Mouse (Mus musculus) adrenal gland (tissue): Measurements from ENCODE around the gene Slc4a4.

ENCODE experiments used
- intact Hi-C: fragments of 180-260 bp; cut with DNase I; formaldehyde crosslinking; loops from one replicate; pipeline ENCODE4 v1.15.1; 2025

Slc4a4 gene

DNA sequence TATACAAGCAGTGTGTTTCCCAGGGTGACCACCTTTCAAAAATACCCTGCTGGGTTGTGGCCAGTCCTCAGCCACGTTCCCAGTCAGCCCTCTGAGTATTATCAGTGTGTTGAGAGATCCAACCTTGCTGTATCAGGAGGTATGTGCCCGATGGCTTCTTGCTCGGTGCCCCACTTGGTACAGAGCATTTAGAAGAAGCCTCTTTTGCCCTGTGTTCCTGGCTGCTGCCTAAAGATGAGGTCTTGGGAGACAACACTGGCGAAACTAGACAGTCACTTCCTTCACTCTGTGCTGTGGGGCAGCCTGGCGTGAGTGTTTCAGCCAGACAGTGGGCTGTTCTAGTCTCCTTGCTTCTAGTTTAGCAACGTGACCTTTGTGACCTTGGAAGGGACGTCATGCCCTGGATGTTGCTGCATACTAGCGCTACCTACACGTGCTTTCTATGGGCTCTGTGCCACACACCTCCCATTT, 29.9 kb downstream of the Slc4a4 start:
- intact Hi-C loops: no loop called here

DNA sequence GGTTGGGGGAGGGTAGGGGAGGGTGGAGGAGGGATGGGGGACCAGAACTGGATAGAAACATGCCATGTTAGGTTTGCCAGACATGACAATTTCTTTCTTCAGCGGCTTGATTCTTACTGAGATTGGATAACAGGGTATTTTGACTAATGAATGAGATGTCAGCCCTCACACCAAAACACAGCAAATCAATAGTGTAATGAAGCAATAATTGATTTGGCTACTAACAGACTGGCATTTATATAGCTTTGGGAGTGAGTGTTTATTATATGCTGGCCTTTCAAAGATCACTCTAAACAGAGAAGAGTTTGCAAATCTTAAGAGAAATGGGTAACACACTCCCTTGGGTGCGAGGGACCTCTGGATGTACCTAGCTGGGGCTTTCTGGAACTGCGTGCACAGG, 30.6 kb downstream of the Slc4a4 start:
- intact Hi-C loops: no loop called here

DNA sequence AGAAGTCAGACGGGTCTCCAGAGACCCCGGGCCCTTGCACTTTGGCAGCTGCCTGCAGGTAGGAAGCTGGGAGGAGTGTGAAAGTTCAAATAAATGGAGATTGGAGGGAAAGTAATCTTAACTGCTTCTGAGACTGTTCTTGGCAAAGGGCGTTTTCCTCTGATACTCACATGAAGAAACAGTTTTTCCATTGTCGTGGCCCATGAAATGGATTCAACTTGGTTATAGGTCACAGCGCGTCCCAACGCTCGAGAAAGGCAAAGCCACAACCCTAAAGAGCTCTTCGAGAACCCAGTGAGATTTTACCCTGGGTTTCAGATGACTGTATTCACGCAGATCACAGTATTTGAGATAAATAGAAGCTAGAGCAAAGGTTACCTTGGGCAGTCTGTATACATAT, 31.0 kb downstream of the Slc4a4 start:
- intact Hi-C loops: no loop called here

DNA sequence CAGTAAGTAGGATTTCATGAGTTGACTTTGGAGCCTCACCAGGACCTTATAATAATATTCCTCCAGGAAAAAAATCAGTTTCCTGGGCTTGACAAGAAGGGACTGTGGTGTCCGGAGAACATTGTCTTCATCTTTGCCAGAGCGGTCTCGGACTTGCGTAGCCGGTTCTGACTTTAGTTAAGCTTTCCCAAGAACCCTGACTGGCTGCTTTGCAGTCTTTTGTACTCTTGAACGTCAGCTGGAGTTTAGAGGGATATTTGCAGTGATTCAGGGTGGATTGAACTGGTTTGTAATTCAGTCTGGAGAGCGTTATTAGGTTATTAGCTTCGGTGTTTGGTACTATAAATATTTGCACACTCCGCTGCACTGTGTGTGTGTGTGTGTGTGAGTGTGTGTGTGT, 31.9 kb downstream of the Slc4a4 start:
- intact Hi-C loops: no loop called here

DNA sequence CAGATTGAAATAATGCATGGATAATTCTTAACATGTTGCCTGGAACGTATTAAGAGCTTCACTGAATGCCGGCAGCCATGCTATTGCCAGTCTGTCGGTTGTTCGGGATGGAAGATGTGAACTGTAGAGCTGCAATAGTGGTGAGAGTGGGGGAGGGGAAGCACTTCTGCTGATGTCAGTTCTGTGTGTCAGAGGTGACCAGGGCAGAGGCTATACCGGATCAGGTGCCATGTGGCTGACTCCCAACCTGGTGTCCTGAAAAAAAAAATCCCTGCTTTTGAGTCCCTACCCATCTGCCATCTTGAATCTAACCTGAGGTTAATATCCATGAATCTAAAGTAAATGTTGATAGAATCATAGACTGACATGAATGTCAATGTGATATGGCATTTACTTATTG, 39.0 kb downstream of the Slc4a4 start:
- intact Hi-C loops: loop anchor here (5.0 to 10.0 kb wide), 2 partner anchors 209 to 297 kb away; no protein-coding TSS in a partner anchor

DNA sequence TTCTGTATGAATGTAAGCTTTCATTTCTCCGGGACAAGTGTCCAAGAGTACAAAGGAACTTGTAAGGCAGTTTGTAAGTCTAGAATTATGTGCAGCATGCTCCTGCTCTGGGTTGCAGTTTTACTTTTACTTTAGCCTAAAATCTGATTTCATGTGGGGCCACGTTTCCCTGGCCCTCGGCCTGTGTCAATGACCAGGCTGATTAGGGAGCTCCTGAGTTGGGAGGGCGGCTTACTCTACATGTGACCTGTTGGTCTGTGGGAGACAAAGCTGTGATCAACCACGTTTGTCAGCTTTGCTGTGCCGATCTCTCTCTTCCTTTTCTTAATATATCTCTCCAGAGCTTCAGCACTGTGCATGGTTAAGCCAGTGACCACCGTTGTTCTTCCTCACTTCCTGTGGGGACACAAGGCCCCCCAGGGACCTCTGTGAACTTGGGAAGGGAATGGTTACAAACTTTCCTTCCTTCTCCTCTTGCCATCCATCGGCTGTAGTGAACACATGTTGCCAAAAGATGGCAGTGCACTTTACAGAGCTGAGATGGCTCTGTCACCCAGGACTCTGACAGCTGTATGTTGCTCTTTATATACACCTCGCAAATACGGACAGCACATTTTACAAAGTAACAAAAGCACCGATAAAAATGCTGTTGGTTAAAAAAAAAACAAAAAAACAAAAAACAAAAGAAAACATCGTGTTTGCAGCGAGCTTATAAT, 41.7 kb downstream of the Slc4a4 start:
- intact Hi-C loops: loop anchor here (2.0 to 10.0 kb wide), 3 partner anchors 206 to 456 kb away; no protein-coding TSS in a partner anchor

DNA sequence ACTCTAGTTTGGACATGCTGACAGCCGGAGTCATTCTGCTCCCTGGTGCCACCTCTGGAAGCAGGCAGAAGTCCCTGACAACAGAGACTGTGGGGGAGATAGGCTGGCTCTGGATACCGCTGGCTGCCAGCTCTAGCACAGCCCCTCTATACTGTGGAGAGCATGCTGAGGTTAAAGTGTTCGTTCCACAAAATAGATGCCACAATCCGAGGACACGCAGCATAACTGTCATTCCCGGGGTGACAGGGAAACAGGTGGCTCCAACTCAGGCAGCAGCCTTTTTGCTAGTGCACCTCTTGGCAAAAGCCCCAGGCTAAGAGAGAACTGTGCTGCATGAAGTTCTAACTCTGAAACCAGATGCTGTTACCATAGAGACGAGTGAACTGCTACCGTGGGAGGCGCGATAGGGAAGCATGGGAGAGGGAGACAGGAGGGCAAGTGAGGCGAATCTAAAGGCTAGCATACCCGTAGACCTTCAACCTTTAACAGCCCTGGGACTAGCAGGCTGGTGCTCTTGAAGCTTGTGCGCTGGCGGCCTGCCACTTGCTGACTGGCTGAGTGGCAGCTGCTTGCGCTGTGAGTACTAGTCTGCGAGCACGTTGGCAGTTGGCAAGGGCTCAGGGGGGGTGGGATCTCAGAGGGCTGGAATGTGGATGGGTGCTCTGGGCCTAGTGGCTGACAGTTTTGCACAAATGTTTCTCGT, 42.9 kb downstream of the Slc4a4 start:
- intact Hi-C loops: loop anchor here (2.0 to 10.0 kb wide), 3 partner anchors 205 to 455 kb away; no protein-coding TSS in a partner anchor

DNA sequence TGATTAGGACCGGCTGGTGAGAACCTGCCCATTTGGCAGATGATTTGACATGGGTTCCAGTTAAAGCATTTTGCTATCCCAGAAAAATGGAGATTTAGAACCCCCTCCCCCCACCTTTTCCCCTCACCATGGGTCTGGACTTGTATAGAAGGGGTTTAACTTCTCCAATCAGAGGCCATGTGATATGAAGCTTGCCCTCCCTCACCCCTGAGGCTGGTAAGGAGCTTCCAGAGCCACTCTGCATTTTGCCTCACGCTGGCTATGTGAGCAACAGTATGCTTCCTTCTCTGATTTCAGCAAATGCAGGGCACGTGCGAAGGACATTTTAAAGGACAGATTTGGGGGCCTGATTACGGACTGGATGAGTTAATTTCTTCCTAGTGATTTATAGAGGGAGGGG, 43.5 kb downstream of the Slc4a4 start:
- intact Hi-C loops: no loop called here

DNA sequence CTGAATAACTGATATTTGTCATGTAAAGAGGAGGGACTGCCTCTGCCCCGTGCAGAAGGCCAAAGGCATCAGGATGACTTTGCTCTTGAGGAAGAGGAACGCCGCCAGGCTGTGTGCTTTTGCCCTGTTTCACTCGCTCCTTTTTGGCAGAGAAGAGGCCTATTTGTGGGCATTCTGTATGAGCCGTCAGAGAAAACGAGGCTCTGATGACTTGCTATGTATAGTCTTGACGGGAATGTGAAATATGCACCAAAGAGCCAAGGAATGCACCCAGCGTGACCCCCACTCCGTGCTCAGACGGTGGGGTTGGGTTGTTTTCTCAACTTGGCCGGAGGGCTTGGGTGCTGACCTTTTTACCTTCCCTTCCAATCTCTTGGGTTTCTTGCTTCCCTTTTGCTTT, 44.0 kb downstream of the Slc4a4 start:
- intact Hi-C loops: no loop called here

DNA sequence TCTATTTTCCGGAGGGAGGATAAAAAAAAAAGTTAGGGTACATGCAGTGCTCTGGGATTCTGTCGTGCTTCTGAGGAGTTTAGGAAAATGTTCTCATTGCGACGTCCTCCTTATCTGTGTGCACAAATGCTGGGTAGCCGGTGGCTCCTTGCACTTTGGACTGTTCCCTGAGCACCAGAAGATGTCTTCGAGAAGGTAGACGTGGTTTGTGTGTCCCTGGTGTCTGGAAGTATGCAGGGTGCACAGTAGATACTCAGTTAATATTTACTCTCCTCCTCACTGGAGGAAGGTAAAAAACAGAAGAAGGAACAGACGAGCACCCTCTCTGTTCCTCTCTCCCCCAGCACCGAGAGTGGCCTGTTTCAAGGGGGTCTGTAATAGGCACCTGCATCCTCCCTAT, 44.6 kb downstream of the Slc4a4 start:
- intact Hi-C loops: no loop called here

DNA sequence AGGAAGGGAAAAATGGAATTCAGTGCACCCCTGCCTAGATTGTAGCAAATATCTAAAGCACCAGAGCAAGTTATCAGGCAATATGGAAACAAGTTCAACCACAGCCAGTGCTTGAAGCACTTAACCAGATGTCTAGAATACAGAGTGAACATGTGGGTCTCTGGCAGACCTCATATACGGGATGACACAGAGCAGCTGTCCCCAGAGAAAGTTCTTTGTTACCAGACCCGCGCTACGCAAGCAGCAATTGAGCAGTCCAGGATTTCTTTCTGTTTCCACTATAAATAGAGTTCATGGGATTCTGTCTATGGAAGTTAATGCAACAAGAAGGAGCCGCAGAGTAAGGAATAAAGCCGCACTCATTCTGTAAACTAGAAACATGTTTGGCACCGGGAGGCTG, 46.8 kb downstream of the Slc4a4 start:
- intact Hi-C loops: no loop called here

DNA sequence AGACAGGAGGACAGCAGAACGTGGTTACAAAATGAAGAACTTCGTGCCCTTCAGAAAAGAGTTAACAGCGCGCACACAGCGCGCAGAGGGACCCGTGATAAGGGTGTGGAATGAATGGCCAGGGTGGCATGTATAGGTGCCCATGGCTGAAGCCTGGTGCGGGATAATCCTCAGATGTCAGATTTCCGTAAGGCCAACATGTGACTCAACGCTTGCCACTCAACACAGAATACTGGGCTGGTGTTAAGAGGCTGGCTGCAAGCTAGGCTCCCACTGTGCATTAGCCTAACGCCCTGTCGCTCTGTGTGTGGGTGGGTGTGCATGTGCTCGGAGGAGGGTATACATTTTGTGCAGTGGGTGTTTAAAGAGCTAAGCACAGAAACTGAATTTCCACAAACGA, 47.3 kb downstream of the Slc4a4 start:
- intact Hi-C loops: no loop called here

DNA sequence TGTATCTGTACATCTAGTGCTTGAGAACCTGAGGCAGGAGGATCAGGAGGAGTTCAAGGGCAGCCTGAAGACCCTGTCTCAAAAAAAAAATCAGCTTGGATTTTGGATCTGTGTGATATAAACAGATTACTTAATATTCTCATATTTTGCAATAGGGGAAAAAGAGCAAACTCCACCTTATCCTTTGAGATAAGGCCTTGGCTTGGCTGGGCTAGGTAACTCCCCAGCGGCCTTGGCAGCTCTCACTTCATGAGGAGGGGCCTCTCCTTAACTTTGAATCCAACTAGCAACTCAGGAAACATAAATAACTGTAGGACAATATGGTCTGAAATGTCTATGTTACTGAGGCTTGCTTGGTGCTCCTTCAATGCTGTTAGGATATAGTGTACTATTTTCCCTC, 51.6 kb downstream of the Slc4a4 start:
- intact Hi-C loops: no loop called here

DNA sequence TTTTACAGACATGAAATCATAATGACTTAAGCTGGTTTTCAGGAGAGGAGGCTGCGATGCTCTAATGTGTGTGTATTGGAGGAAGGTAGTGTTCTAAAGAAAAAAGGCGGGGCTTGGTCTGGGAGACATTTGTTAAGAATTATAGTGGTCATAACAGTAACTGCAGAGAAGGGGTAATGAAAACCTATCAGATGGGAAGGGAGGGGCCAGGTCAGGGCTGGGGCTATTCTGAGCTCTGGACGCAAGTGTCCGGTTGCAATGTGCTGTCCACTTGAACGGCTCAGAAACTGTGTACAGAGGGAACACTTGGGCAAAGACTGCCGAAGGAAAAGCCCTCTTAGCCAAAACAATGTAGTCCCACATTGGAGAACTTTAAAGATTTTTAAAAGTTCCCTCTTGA, 52.5 kb downstream of the Slc4a4 start:
- intact Hi-C loops: no loop called here

DNA sequence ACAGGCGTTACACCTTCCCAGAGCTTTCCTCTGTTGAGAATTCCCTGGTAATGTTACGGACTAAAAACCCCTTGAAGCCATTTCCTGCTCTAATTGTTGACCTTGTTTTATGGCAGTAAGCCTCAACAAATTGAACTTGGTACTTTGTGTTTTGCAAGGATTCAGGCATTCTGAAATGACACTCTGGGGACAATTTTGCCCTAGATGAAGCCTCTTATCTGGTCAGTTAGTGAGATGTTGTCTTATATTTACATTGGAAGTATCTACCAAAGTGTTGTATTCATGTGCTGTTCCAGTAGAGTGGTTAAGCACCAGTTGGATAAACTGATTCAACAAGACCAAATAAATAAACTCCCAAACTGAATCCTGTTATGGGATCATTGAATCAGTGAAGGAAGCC, 53.2 kb downstream of the Slc4a4 start:
- intact Hi-C loops: no loop called here

DNA sequence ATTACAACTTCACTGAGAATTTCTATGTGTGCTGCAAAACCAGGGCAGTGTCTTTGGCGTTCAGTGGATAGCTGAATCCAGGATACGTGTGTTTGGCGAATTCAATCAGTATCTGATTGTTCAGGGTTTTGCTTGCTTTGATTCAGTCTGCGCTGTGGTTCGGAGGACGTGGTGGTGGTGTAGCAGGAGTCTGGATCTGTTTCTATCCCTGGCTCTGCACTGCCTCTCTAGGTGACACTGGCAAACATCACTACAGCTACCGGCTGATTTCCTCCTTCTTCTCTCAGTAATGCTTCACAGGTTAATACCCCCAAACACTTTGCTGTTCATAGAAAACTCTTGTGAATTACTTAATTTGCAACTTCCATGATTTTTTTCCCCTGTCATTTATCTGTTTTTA, 55.3 kb downstream of the Slc4a4 start:
- intact Hi-C loops: no loop called here

DNA sequence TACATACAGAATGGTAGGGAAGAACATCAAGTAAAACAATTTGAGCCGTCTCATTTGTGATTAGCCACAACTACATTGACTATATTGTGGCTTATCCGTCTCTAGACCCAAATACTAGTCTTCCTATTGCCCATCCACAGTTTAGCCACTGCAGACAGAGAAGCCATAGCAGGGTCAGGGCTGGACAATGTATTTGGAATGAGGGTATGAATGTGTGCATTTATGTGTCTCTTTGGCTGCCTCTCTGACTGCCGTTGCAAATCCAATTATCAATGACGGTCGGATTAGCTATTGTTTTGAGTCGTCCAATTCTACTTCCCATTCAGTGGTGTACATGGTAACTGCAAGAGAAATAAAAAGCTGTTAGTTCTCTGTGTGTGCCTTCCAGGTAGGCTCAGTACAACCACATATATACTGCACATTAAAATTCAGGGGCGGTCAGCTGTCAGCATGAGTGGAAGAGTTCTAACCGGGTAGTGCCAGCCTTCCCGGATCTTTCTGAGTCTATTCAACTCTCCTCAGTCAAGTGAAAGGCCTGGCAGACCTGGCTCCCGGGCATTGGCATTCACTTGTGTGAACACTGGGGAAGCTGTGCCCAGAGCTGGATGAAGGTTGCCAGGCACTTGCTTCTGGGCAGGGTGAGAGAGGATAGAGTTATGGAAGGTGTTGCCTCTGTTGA, 59.2 kb downstream of the Slc4a4 start:
- intact Hi-C loops: no loop called here

DNA sequence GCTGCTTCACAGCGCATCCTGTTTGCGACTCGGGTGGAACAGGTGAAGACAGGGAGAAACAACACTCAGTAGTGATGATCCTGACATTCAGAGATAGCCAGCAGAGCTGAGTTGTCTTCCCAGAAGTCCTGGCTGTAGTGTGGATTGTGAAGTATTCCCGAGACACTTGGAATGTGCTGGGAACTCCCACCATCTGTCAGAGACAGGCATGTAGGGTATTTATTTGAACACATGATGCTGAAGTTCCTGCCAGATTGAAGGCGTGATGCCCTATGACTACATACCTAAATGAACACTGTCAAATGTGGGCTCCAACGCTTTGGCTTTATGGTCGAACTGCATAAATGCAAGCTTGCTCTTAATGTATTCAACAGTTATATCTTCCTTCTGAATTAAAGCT, 63.7 kb downstream of the Slc4a4 start:
- intact Hi-C loops: no loop called here

DNA sequence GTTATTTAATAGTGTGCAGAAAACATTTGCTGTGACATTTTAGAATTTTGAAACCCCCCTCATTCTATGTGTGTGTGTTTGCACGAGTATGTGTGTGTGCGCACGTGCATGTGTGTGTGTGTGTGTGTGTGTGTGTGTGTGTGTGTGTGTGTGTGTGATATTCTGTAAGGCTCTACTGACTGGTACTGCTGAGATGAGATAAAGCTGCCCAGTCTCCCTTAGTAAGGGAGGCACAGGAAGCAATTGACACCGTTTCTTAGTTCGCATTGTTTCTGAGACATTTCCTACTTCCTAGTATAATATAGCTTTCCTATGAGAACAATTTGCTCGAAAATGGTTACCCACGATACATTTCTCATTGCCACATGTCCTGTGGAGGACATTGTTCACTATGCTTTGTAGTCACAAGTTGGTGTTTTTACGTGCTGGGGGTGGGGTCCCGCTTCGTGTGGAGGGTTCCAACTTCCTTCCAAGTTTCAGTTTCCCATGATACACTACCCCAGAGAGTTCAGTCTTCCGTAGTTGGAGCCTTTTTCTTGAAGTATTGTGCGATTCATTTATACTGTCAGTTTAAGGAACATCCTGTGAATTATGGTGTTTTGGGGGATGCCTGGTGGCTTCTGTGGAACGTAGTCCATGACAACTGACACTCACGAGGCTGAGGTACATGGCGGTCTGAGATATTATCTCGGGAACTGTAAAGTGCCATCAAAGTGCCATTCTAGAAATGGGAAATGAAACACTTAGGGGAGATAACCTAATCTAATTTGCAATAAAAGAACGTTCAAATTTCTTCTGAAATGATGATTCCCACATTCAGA, 66.3 kb downstream of the Slc4a4 start:
- intact Hi-C loops: no loop called here

DNA sequence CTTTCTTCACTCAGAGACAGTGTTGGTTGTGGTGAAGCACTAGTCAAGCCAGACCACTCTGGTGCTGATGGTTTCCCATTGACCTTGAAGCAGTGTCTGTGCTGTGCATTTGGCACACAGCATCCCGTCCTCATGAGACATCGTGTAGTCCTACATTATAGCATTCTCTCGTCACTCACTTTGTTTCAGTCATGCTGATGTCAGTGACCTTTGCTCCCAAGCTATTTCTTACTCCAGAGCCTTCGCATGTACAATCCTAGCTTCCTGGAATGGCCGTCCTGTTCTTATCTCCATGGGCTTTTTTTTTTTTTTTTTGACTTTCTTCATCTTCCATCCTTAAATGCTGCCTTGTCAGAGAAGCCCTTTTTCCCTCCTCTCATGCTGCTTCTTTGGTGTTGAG, 71.1 kb downstream of the Slc4a4 start:
- intact Hi-C loops: no loop called here

DNA sequence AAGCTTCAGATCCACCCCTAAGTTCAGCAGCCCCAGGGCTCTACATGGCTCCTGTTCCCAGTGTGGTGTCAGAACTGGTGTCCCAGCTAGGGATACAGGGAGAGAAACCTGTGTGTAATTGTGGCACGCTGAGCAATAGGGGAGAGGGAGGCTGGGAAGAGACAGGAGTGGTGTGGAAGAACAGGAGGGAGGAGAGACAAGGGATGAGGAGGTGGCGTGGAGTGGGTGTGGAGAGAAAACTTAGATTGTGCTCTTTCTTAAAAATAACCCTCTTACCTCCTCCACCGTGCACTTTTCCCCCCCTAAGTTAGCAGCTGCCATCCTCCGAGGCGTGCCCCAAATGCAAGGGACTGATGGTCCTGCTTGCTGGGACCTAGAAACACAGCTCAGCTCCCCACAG, 72.3 kb downstream of the Slc4a4 start:
- intact Hi-C loops: no loop called here
